Mouse (Mus musculus): ENCODE data around the gene Phactr2. TPM values are rescaled to one million over a fixed set of nuclear protein-coding genes. Genes with fewer than 3 reads are reported as not detected.

The Phactr2 gene
- polyA plus RNA-seq, 1 experiment from 2014 or later: 12.4 TPM

- Histone ChIP-seq H3K4me2 (no peak overlapping the region), H3K36me3 (replicated peaks) (no peaks in the 10 kb centered on the region), H3K4me3 (replicated peaks) (no peak overlapping the region), H3K9ac (no peak overlapping the region), H3K27me3 (no peaks in the 10 kb centered on the region), H3K4me1 (peaks cover 2% of the 10 kb centered on the region), H3K27ac (0 out of 2 replicates have a peak overlapping the region, but pooled peaks have one; percentile 10), H3K9me3 (no peaks in the 10 kb centered on the region)
- peak; percentile 46; the same call in 1 of the 2 replicates for ATAC-seq (ENCODE audit: low FRiP score)
- 72% methylated on average over 13 of the region's 13 CpGs for WGBS
Observed at GRCm38 (mm10) chr10:13376428-13377260, 97.6 kb downstream of the Phactr2 start.

- Histone ChIP-seq H3K36me3 (replicated peaks) (no peaks in the 10 kb centered on the region), H3K27ac (no peak overlapping the region), H3K9ac (no peak overlapping the region), H3K27me3 (no peaks in the 10 kb centered on the region), H3K4me2 (no peak overlapping the region), H3K4me3 (replicated peaks) (no peak overlapping the region), H3K9me3 (no peaks in the 10 kb centered on the region), H3K4me1 (peaks cover 2% of the 10 kb centered on the region)
- ATAC-seq (ENCODE audit: low FRiP score): no peak
- WGBS: 59% methylated on average over 3 of the region's 3 CpGs
Observed at GRCm38 (mm10) chr10:13375820-13376219, 98.4 kb downstream of the Phactr2 start.

- Histone ChIP-seq H3K9ac (no peak overlapping the region), H3K4me1 (no peaks in the 10 kb centered on the region; the same call in 1 of the 2 replicates), H3K9me3 (no peaks in the 10 kb centered on the region), H3K4me2 (no peak overlapping the region), H3K4me3 (replicated peaks) (no peak overlapping the region), H3K36me3 (replicated peaks) (no peaks in the 10 kb centered on the region), H3K27me3 (no peaks in the 10 kb centered on the region), H3K27ac (no peak overlapping the region)
- WGBS: 90% methylated on average over 13 of the region's 13 CpGs
- no peak for ATAC-seq (ENCODE audit: low FRiP score)
Observed at GRCm38 (mm10) chr10:13369581-13370375, 104.4 kb downstream of the Phactr2 start.

GRCm38 (mm10) chr10:13364286-13364580 lies 110.0 kb downstream of the Phactr2 start:
- H3K36me3 ChIP-seq (replicated peaks): no peaks in the 10 kb centered on the region
- H3K27ac ChIP-seq: 0 out of 2 replicates have a peak overlapping the region, but pooled peaks have one; percentile 31
- H3K27me3 ChIP-seq: no peaks in the 10 kb centered on the region
- H3K4me2 ChIP-seq: no peak overlapping the region
- ATAC-seq (ENCODE audit: low FRiP score): no peak; the same call in 1 of the 2 replicates
- 61% methylated on average over 2 of the region's 2 CpGs for WGBS
- no peaks in the 10 kb centered on the region for H3K4me1 ChIP-seq
- no peaks in the 10 kb centered on the region for H3K9me3 ChIP-seq
- H3K4me3 ChIP-seq (replicated peaks): no peak overlapping the region
- no peak overlapping the region for H3K9ac ChIP-seq

- no peaks in the 10 kb centered on the region for H3K36me3 ChIP-seq (replicated peaks)
- no peaks in the 10 kb centered on the region for H3K27me3 ChIP-seq
- no peak overlapping the region for H3K9ac ChIP-seq
- ATAC-seq (ENCODE audit: low FRiP score): peak; percentile 39; the same call in 1 of the 2 replicates
- H3K27ac ChIP-seq: no peak overlapping the region
- 86% methylated on average over 11 of the region's 11 CpGs for WGBS
- H3K4me1 ChIP-seq: no peaks in the 10 kb centered on the region
- H3K4me3 ChIP-seq (replicated peaks): no peak overlapping the region
- H3K4me2 ChIP-seq: no peak overlapping the region
- H3K9me3 ChIP-seq: no peaks in the 10 kb centered on the region
Observed at GRCm38 (mm10) chr10:13363499-13364285, 110.5 kb downstream of the Phactr2 start.

GRCm38 (mm10) chr10:13360913-13361312 lies 113.3 kb downstream of the Phactr2 start:
- no peak overlapping the region for H3K4me2 ChIP-seq
- no peak for ATAC-seq (ENCODE audit: low FRiP score)
- H3K9me3 ChIP-seq: no peaks in the 10 kb centered on the region

GRCm38 (mm10) chr10:13359846-13360245 lies 114.4 kb downstream of the Phactr2 start:
- Histone ChIP-seq H3K36me3 (replicated peaks) (no peaks in the 10 kb centered on the region), H3K4me2 (no peak overlapping the region), H3K27me3 (no peaks in the 10 kb centered on the region), H3K27ac (no peak overlapping the region), H3K4me1 (no peaks in the 10 kb centered on the region), H3K9me3 (no peaks in the 10 kb centered on the region), H3K4me3 (replicated peaks) (no peak overlapping the region), H3K9ac (no peak overlapping the region)
- no peak for ATAC-seq (ENCODE audit: low FRiP score)
- WGBS: 96% methylated on average over 5 of the region's 5 CpGs

More at GRCm38 (mm10) chr10:13360913-13361312, 113.3 kb downstream of the Phactr2 start:
- Histone ChIP-seq H3K4me1 (no peaks in the 10 kb centered on the region), H3K27me3 (no peaks in the 10 kb centered on the region), H3K36me3 (replicated peaks) (no peaks in the 10 kb centered on the region), H3K27ac (no peak overlapping the region), H3K9ac (no peak overlapping the region), H3K4me3 (replicated peaks) (no peak overlapping the region)

- WGBS: 64% methylated on average over 3 of the region's 3 CpGs
- no peak for ATAC-seq (ENCODE audit: low FRiP score)
Observed at GRCm38 (mm10) chr10:13358679-13359078, 115.5 kb downstream of the Phactr2 start.

GRCm38 (mm10) chr10:13346609-13347290 lies 127.5 kb downstream of the Phactr2 start:
- 44% methylated on average over 5 of the region's 5 CpGs for WGBS

More at GRCm38 (mm10) chr10:13358679-13359078, 115.5 kb downstream of the Phactr2 start:
- Histone ChIP-seq H3K4me3 (replicated peaks) (no peak overlapping the region), H3K9me3 (no peaks in the 10 kb centered on the region), H3K4me2 (no peak overlapping the region), H3K36me3 (replicated peaks) (no peaks in the 10 kb centered on the region), H3K4me1 (no peaks in the 10 kb centered on the region), H3K9ac (no peak overlapping the region), H3K27me3 (no peaks in the 10 kb centered on the region), H3K27ac (no peak overlapping the region)

GRCm38 (mm10) chr10:13340583-13340982 lies 133.6 kb downstream of the Phactr2 start:
- Histone ChIP-seq H3K9ac (no peak overlapping the region), H3K27me3 (no peaks in the 10 kb centered on the region), H3K4me3 (replicated peaks) (no peak overlapping the region), H3K36me3 (replicated peaks) (no peaks in the 10 kb centered on the region), H3K9me3 (no peaks in the 10 kb centered on the region), H3K4me1 (no peaks in the 10 kb centered on the region; the same call in 1 of the 2 replicates), H3K27ac (no peak overlapping the region), H3K4me2 (no peak overlapping the region)
- no peak for ATAC-seq (ENCODE audit: low FRiP score)
- 58% methylated on average over 3 of the region's 3 CpGs for WGBS

More at GRCm38 (mm10) chr10:13346609-13347290, 127.5 kb downstream of the Phactr2 start:
- no peaks in the 10 kb centered on the region for H3K4me1 ChIP-seq
- H3K27me3 ChIP-seq: no peaks in the 10 kb centered on the region
- H3K4me2 ChIP-seq: no peak overlapping the region
- no peaks in the 10 kb centered on the region for H3K36me3 ChIP-seq (replicated peaks)
- no peak overlapping the region for H3K9ac ChIP-seq
- H3K27ac ChIP-seq: no peak overlapping the region
- no peak for ATAC-seq (ENCODE audit: low FRiP score)
- no peaks in the 10 kb centered on the region for H3K9me3 ChIP-seq
- H3K4me3 ChIP-seq (replicated peaks): no peak overlapping the region

- no peak overlapping the region for H3K4me2 ChIP-seq
- no peak overlapping the region for H3K27ac ChIP-seq
- no peaks in the 10 kb centered on the region for H3K27me3 ChIP-seq
- H3K36me3 ChIP-seq (replicated peaks): no peaks in the 10 kb centered on the region
- WGBS: 74% methylated on average over 4 of the region's 4 CpGs
- H3K4me3 ChIP-seq (replicated peaks): no peak overlapping the region
- no peak overlapping the region for H3K9ac ChIP-seq
- no peaks in the 10 kb centered on the region for H3K9me3 ChIP-seq
- peak; percentile 52; the same call in 1 of the 2 replicates for ATAC-seq (ENCODE audit: low FRiP score)
- no peaks in the 10 kb centered on the region; the same call in 1 of the 2 replicates for H3K4me1 ChIP-seq
Observed at GRCm38 (mm10) chr10:13336964-13337363, 137.2 kb downstream of the Phactr2 start.

Data from forebrain, embryonic 12.5 days (tissue).